Mouse (Mus musculus) limb, embryonic 13.5 days (tissue): ENCODE measurements around the gene Emd. TPM values are rescaled to one million over a fixed set of nuclear protein-coding genes. Genes with fewer than 3 reads are reported as not detected.

Experiments used
- ATAC-seq: fragments of 200-750 bp; cut with Nextera tagmentation; 2 replicates; pipeline ENCODE4 v1.8.0; 2017; ENCODE audit warnings: low read depth, moderate number of reproducible peaks, moderate TSS enrichment; ENCODE audit not compliant: low FRiP score
- H3K27ac ChIP-seq: fragments of 300-500 bp; sonication (generic); 2 replicates; pipeline ENCODE4 v1.5.1; 2015; ENCODE audit warnings: inconsistent platforms, mild to moderate bottlenecking, moderate library complexity
- H3K27me3 ChIP-seq: fragments of 300-500 bp; sonication (generic); 2 replicates; pipeline ENCODE4 v1.6.1; 2015; ENCODE audit warnings: mild to moderate bottlenecking, inconsistent platforms
- H3K36me3 ChIP-seq: fragments of 300-500 bp; sonication (generic); 2 replicates; pipeline ENCODE4 v1.6.1; 2015; ENCODE audit warnings: inconsistent platforms, mild to moderate bottlenecking, moderate library complexity
- H3K4me1 ChIP-seq: fragments of 300-500 bp; sonication (generic); 2 replicates; pipeline ENCODE4 v1.6.1; 2015; ENCODE audit warnings: inconsistent platforms
- H3K4me2 ChIP-seq: fragments of 300-500 bp; sonication (generic); replicated peaks from 2 replicates; pipeline ENCODE4 v1.6.1; 2015; ENCODE audit warnings: inconsistent platforms, mild to moderate bottlenecking, moderate library complexity
- H3K4me3 ChIP-seq: fragments of 300-500 bp; sonication (generic); 2 replicates; pipeline ENCODE4 v1.5.1; 2015; ENCODE audit warnings: moderate library complexity, mild to moderate bottlenecking, inconsistent platforms
- H3K9ac ChIP-seq: fragments of 300-500 bp; sonication (generic); 2 replicates; pipeline ENCODE4 v1.6.1; 2015; ENCODE audit warnings: mild to moderate bottlenecking, inconsistent platforms
- H3K9me3 ChIP-seq: fragments of 300-500 bp; sonication (generic); 2 replicates; pipeline ENCODE4 v1.6.1; 2016; ENCODE audit warnings: inconsistent platforms
- WGBS: fragments of 180-500 bp; shearing (Covaris S2); methylation state at CpG from one replicate; pipeline ENCODE4 v1.1.7; 2015; 5-methylcytosine and 5-hydroxymethylcytosine counted together
- polyA plus RNA-seq: library from polyadenylated mRNA; unstranded; fragments of >200 nt; fragmentation: Nextera tagmentation; extraction: Ambion mirVana; gene quantifications from 2 replicates; pipeline ENCODE4 v1.2.1, GENCODE M21; 2015

The Emd gene
- polyA plus RNA-seq, 1 experiment from 2014 or later = 27.8 TPM

DNA sequence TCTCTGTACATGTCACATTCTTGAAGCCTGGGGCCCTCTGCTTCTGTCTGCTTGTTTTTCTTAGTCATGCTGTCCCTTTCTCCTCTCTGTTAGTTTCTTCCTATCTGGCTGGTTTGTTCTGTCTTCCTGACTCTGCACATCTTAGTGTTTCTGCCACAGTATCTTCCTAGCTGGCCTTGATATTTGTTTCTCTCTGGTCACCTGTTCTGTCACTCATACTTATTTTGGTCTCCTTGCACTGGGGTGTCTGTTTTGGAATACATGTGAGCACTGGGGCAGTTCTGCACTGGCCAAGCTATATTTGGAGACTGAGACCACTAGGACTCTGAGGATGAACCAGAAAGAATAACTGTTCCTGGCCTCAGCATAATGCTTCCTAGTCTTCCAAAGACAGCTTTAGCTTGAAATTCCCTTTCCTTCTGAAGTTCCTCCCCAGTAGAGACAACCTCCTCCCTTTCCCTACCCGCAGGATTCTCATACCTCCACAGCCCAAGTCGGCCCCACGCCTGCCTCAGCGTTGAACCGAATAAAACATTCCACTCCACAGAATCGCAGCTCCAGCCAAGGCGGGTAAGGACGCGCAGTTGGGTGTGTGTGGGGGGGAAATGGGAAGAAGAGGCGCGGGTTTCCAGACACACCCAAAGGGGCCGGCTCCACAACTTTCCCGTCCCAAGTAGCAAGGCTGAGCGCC lies 26.7 kb downstream of the Emd start:
- H3K27me3 ChIP-seq = no peaks in the 10 kb centered on the region
- 16% methylated on average over 14 of the region's 14 CpGs for WGBS
- H3K27ac ChIP-seq = peak overlapping the region; percentile 69; the same call in 1 of the 2 replicates
- no peak for ATAC-seq
- peaks cover 13% of the 10 kb centered on the region for H3K4me1 ChIP-seq
- peak overlapping the region; percentile 76 for H3K4me2 ChIP-seq
- no peaks in the 10 kb centered on the region for H3K9me3 ChIP-seq
- H3K4me3 ChIP-seq = peak overlapping the region; percentile 62
- H3K36me3 ChIP-seq = no peaks in the 10 kb centered on the region
- H3K9ac ChIP-seq = peak overlapping the region; percentile 62

GRCm38 (mm10) chrX:74281732-74282394 lies 27.4 kb downstream of the Emd start, which contains the start of the genes Taz and Dnase1l1:
TSS of gene Taz (plus strand) at chrX:74281912.
TSS of gene Dnase1l1 (minus strand) at chrX:74282337.
- no peaks in the 10 kb centered on the region for H3K36me3 ChIP-seq
- peak within 1 kb of the TSS; percentile 77 for H3K27ac ChIP-seq
- 17% methylated on average over 16 of the region's 16 CpGs for WGBS

GRCm38 (mm10) chrX:74282395-74283091 lies 28.1 kb downstream of the Emd start:
- 20% methylated on average over 39 of the region's 39 CpGs for WGBS

More at GRCm38 (mm10) chrX:74281732-74282394, 27.4 kb downstream of the Emd start, which contains the start of the genes Taz and Dnase1l1:
- Histone ChIP-seq H3K4me2 (peak within 1 kb of the TSS; percentile 76), H3K4me3 (peak within 1 kb of the TSS; percentile 62), H3K9me3 (no peaks in the 10 kb centered on the region), H3K4me1 (peaks cover 13% of the 10 kb centered on the region), H3K9ac (peak within 1 kb of the TSS; percentile 79), H3K27me3 (no peaks in the 10 kb centered on the region)
- peak; percentile 94 for ATAC-seq

DNA sequence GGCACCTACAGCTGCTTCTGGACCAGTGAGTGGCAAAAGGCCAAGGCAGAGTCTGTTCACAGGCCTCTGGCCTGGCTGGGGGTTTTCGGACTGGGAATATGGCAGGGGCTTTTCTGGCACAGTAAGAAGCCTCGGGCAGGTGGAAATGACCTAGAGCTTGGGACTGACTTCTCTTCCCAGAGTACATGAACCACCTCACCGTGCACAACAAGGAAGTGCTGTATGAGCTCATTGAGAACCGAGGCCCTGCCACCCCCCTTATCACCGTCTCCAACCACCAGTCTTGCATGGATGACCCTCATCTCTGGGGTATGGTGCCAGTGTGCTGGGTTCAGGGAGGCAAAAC lies 28.6 kb downstream of the Emd start:
- Histone ChIP-seq H3K9ac (peak overlapping the region; percentile 79), H3K4me1 (peaks cover 13% of the 10 kb centered on the region), H3K9me3 (no peaks in the 10 kb centered on the region), H3K4me2 (peak overlapping the region; percentile 76), H3K4me3 (peak overlapping the region; percentile 62), H3K27me3 (no peaks in the 10 kb centered on the region), H3K36me3 (peaks cover 2% of the 10 kb centered on the region; the same call in 1 of the 2 replicates), H3K27ac (peak overlapping the region; percentile 58; the same call in 1 of the 2 replicates)
- 51% methylated on average over 5 of the region's 5 CpGs for WGBS
- 0 out of 2 replicates have a peak, but pooled peaks have one; percentile 16 for ATAC-seq

More at GRCm38 (mm10) chrX:74282395-74283091, 28.1 kb downstream of the Emd start:
- H3K36me3 ChIP-seq = no peaks in the 10 kb centered on the region
- H3K27me3 ChIP-seq = no peaks in the 10 kb centered on the region
- peak overlapping the region; percentile 79 for H3K9ac ChIP-seq
- no peaks in the 10 kb centered on the region for H3K9me3 ChIP-seq
- H3K4me3 ChIP-seq = peak overlapping the region; percentile 62
- H3K4me1 ChIP-seq = peaks cover 13% of the 10 kb centered on the region
- ATAC-seq = peak; percentile 65
- peak overlapping the region; percentile 76 for H3K4me2 ChIP-seq
- peak overlapping the region; percentile 77 for H3K27ac ChIP-seq

DNA sequence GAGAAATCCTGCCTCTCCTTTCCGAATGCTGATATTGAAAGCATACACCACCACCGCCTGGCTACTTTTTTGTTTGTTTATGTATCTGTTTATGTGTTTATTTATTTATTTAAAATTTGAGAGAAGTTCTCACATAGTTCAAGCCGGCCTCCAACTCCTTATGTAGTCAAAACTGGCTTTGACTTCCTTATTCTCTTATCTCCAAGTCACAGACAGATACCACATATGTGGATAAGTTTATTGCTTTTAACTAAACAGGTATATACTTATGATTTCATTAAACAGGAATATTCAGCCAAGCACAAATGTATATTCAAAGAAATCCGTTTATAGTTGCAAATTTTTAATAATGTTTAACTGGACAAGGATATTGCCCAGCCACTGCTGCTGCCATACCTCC lies 38.9 kb downstream of the Emd start:
- Histone ChIP-seq H3K27me3 (no peaks in the 10 kb centered on the region), H3K9ac (no peak overlapping the region), H3K27ac (no peak overlapping the region), H3K9me3 (no peaks in the 10 kb centered on the region), H3K4me1 (peaks cover 4% of the 10 kb centered on the region; the same call in 1 of the 2 replicates), H3K4me3 (no peak overlapping the region), H3K36me3 (peaks cover 17% of the 10 kb centered on the region), H3K4me2 (no peak overlapping the region)
- no peak for ATAC-seq
- 78% methylated on average over 4 of the region's 4 CpGs for WGBS

DNA sequence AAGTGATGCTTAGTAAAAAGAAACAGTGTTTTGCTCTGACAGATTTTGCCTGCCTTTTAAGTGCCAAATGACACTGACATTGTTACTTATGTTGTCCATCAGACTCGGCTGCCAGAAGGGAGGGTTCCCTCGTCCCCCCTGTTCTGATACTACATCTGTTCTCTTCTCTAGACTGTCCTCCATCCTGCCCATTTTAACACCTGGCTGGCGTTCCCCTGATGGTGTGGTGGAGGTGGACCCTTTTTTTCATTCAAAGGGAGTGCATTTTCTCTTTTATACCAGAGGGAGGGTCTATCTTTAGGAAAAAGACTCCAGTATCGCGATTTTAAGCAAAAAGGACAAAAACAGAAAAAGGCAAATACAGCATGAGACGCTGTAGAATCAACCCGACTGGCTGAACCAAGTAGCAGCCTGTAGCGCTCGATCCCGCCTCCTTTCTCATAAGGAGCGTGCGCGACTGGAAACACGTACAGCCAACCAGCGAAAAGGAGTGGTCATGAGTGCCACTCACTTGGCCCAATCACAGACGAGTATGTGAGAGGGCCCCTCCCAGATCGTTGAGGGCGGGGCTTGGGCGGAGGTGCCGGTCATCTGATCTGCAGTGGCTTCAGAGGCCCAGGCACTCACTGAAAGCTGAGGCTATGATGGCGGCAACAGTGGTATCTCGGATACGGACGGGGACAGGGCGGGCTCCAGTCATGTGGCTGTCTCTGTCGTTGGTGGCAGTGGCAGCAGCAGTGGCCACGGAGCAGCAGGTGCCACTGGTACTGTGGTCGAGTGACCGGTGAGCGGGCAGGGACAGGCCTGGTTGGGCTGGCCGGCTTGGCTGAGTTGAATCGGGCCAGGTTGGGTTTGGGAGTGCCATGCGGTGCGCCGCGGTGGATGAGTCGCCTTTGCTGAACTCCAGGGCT lies 42.3 kb downstream of the Emd start, which contains the start of gene Atp6ap1:
TSS of gene Atp6ap1 (plus strand) at position 560 of the 911 bp plus-strand sequence.
- Histone ChIP-seq H3K4me3 (peak within 1 kb of the TSS; percentile 61), H3K27ac (no peak within 1 kb of the TSS; the same call in 1 of the 2 replicates), H3K9me3 (no peaks in the 10 kb centered on the region), H3K27me3 (no peaks in the 10 kb centered on the region), H3K36me3 (peaks cover 30% of the 10 kb centered on the region; the same call in 1 of the 2 replicates), H3K4me1 (peaks cover 4% of the 10 kb centered on the region; the same call in 1 of the 2 replicates), H3K4me2 (peak within 1 kb of the TSS; percentile 72), H3K9ac (peak within 1 kb of the TSS; percentile 82)
- ATAC-seq = peak; percentile 98
- 19% methylated on average over 37 of the region's 37 CpGs for WGBS

GRCm38 (mm10) chrX:74298348-74298747 lies 43.9 kb downstream of the Emd start:
- no peak for ATAC-seq
- 86% methylated on average over 1 of the region's 1 CpGs for WGBS
- no peak overlapping the region for H3K27ac ChIP-seq

GRCm38 (mm10) chrX:74299721-74300120 lies 45.2 kb downstream of the Emd start:
- H3K27ac ChIP-seq = no peak overlapping the region
- no peaks in the 10 kb centered on the region for H3K9me3 ChIP-seq
- peaks cover 4% of the 10 kb centered on the region; the same call in 1 of the 2 replicates for H3K4me1 ChIP-seq
- H3K9ac ChIP-seq = no peak overlapping the region
- no peak overlapping the region for H3K4me2 ChIP-seq
- 82% methylated on average over 3 of the region's 3 CpGs for WGBS
- H3K36me3 ChIP-seq = peaks cover 52% of the 10 kb centered on the region; the same call in 1 of the 2 replicates
- no peak overlapping the region for H3K4me3 ChIP-seq
- H3K27me3 ChIP-seq = no peaks in the 10 kb centered on the region
- no peak for ATAC-seq

More at GRCm38 (mm10) chrX:74298348-74298747, 43.9 kb downstream of the Emd start:
- peaks cover 4% of the 10 kb centered on the region; the same call in 1 of the 2 replicates for H3K4me1 ChIP-seq
- no peak overlapping the region for H3K9ac ChIP-seq
- H3K27me3 ChIP-seq = no peaks in the 10 kb centered on the region
- no peak overlapping the region for H3K4me3 ChIP-seq
- H3K36me3 ChIP-seq = peaks cover 45% of the 10 kb centered on the region; the same call in 1 of the 2 replicates
- no peaks in the 10 kb centered on the region for H3K9me3 ChIP-seq
- H3K4me2 ChIP-seq = no peak overlapping the region

DNA sequence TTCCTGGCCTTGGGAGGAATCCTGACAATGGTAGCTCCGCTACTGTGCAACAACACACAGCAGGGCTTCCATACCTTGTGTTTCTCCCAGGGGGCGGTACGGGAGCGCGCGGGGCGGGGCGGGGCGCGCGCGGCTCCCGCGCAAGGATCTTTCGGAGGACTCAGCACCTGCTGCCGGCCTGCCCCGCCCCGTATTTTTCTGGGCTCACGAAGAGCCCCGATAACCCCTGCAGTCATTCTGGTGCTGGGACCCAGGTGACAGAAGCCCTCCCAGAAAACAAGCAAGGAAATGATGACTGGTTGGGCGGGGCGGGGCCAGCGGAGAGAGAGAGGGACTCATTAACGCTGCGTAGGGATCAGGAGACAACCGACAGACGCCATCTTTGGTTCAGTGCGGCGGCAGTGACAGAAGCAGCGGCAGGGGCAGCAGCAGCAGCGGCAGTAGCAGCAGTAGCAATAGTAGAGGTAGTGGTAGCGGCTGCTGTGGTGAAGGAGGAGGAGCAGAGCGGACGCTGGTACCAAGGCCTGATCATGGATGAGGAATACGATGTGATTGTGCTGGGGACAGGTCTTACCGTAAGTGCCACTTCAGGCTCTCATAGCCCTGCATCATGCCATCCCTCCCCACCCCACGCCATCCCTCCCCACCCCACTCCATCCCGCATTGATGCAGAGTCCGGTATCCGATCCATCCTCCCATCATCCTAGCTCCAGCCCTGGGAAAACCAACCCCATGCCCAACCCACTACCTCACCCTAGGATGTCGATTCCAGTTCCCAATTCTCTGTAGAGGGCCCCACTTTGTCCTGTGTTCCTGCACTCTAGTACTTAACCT lies 50.6 kb downstream of the Emd start, which contains the start of gene Gdi1:
TSS of gene Gdi1 (plus strand) at position 132 of the 834 bp plus-strand sequence.
- ATAC-seq = peak; percentile 85
- WGBS = 15% methylated on average over 35 of the region's 41 CpGs
- Histone ChIP-seq H3K27me3 (no peaks in the 10 kb centered on the region), H3K9me3 (no peaks in the 10 kb centered on the region), H3K4me2 (peak within 1 kb of the TSS; percentile 74), H3K9ac (peak within 1 kb of the TSS; percentile 77), H3K4me1 (peaks cover 10% of the 10 kb centered on the region; the same call in 1 of the 2 replicates), H3K4me3 (peak within 1 kb of the TSS; percentile 59), H3K36me3 (peaks cover 72% of the 10 kb centered on the region), H3K27ac (peak within 1 kb of the TSS; percentile 81)
